ENCODE assay signal across 22 mouse cellular contexts in genomic region chr11:49855144-49855543, GRCm38 (mm10). TPM values are rescaled to one million over a fixed set of nuclear protein-coding genes. Genes with fewer than 3 reads are reported as not detected.
A peak's percentile ranks its signal among the peaks of the same experiment; 100 is the strongest.
DNase-seq lines count a peak whose midpoint lies in the region; ATAC-seq lines count a peak whose summit lies in the region.
"Had no signal": no experiment of that assay in that cellular context is flagged by ENCODE, and none has a peak within 500 bp of the region (broad histone marks: within the 10 kb centered on the region; RNA-seq: fewer than 3 reads in every experiment).

No protein-coding gene starts in this region.

- peak; percentile 100 for ATAC-seq in inflammation-experienced regulatory T-cells, adult 6 months
- ATAC-seq in neutrophil, adult 5-6 weeks (ENCODE audit: extremely low read depth, insufficient number of reproducible peaks, low FRiP score, poor library complexity, severe bottlenecking), result peak; percentile 55; the same call in 1 of the 2 replicates
- ATAC-seq: intestine, embryonic 16.5 days; Patski had no signal

- peak; percentile 37 for DNase-seq in lung, postnatal 36 days
- DNase-seq in lung, postnatal 14 days, result no peak
- peak; percentile 83 for DNase-seq in CD4-positive, CD25-positive, alpha-beta regulatory T cell, adult 2 months (ENCODE audit: low read depth, low spot score)
- DNase-seq in right cerebral cortex, postnatal 4 days, result no peak
- DNase-seq in adrenal gland, adult 2 months, result no peak
- DNase-seq: adrenal gland, postnatal 36 days; cerebellum, adult 11-12 months; cerebellum, postnatal 25 days; heart, postnatal 10 days; kidney, postnatal 36 days; layer of hippocampus, adult 9-11 months; lung, adult 2 months; lung, postnatal 4 days; thymus, postnatal 36 days had no signal

RNA-seq across cellular contexts. Expression of gene Mapk9, which starts 8.6 kb away (rescaled TPM):
- 10 to 100 TPM; 15.9 to 20.5 (median 17.6) TPM for polyA plus RNA-seq in inflammation-experienced regulatory T-cells, adult 6 months (2017; shearing (Covaris generic))
- total RNA-seq in neutrophil, adult 5-6 weeks (2017), result 38.6 and 45.2 TPM in 2 replicates
- 10 to 100 TPM; 69.8 to 79.9 TPM for total RNA-seq in adrenal gland, adult 2 months (2021)
- polyA plus RNA-seq in adrenal gland, adult 2 months (2012; rRNA removed), result 20.2 and 20.5 TPM in 2 replicates

RNA-seq across cellular contexts. Expression of gene Rasgef1c, which starts 46.5 kb away (rescaled TPM):
- polyA plus RNA-seq in inflammation-experienced regulatory T-cells, adult 6 months (2017; shearing (Covaris generic)), result under 1 TPM; 0.28 to 0.52 (median 0.45) TPM
- total RNA-seq in neutrophil, adult 5-6 weeks (2017), result not detected in 2 replicates
- total RNA-seq in adrenal gland, adult 2 months (2021), result 1 to 10 TPM in 1 of 2 experiments, under 1 TPM in 1; 0.43 to 1.0 TPM
- polyA plus RNA-seq in adrenal gland, adult 2 months (2012; rRNA removed), result 0.71 and 0.83 TPM in 2 replicates
- polyA plus RNA-seq: C2C12; kidney, embryonic 14.5 days; liver, embryonic 11.5 days; myocyte had no signal

Comparison
In these comparisons a context has a peak if more than half of its experiments do, and no peak if none do; other contexts are left out.
1. DNase-seq: peak in lung, postnatal 36 days (single experiment) and CD4-positive, CD25-positive, alpha-beta regulatory T cell, adult 2 months (single experiment); none in lung, postnatal 14 days (single experiment), right cerebral cortex, postnatal 4 days (single experiment) and adrenal gland, adult 2 months (single experiment).